Mouse (Mus musculus) cortical plate, adult 2 months (tissue): Measurements from ENCODE around the gene Anks3.

ENCODE experiments used
- CTCF ChIP-seq: fragments of 200-500 bp; IDR thresholded peaks from 2 replicates; pipeline ENCODE4 v1.5.1; 2011; ENCODE audit warnings: mild to moderate bottlenecking, control low read depth, low read length; ENCODE audit not compliant: insufficient read depth; ENCODE audit errors: extremely low read depth
- POLR2A ChIP-seq: fragments of 200-500 bp; IDR thresholded peaks from 2 replicates; pipeline ENCODE4 v1.6.1; 2011; ENCODE audit warnings: mild to moderate bottlenecking, low read length, control low read depth; ENCODE audit not compliant: insufficient read depth; ENCODE audit errors: extremely low read depth

DNA sequence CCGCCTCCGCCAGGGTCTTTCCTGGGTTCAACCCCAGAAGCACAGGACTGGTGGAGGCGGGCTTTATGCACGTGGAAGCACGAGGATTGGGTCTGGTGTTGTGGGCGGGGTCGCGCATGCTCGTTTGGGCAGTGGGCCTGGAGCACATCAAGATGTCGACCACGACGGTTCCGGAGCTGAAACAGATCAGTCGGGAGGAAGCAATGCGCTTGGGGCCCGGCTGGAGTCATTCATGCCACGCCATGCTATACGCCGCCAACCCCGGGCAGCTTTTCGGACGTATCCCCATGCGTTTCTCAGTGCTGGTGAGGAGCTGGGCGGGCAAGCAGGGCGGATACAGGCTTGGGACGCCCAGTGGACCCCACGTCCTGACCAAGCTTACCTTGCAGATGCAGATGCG, 25.0 kb downstream of the Anks3 start:
- TF ChIP-seq CTCF (no peak), POLR2A (peak; percentile 98)
